Mouse (Mus musculus) layer of hippocampus, adult 18-20 months (tissue): ENCODE results near the gene Antxrl. TPM values are rescaled to one million over a fixed set of nuclear protein-coding genes. Genes with fewer than 3 reads are reported as not detected.
A peak's percentile ranks its signal among the peaks of the same experiment; 100 is the strongest.

Experiments
- DNase-seq, 2 experiments: peaks; one replicate each; pipeline ENCODE4 v3.0.0; 2022; ENCODE audit warnings: low spot score in 2 of 2
- total RNA-seq, 2 experiments: library from RNA; stranded (reverse); gene quantifications; 2 replicates each; pipeline ENCODE4 v1.2.3; 2021

Antxrl gene
- total RNA-seq, 2 experiments from 2014 or later = not detected

DNA sequence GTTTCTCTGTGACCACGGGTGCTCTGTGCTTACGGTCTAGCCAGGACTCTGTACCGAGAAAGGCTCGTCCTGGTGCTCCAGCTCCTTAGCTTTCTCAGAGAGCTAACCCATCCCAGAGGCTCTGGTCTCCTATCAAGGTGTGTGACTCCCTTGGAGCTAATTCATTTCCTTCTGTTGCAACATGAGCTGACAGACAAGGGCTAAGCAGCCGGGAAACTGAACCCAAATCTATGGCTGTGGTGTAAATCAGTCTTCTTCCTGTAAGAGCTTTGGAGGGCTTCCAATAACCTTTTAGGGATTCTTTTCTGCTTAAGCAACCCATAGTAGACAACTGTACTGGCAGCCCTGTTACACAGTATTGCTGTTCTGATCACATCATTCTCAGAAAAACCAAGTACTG lies 50.1 kb downstream of the Antxrl start, which contains the start of gene A630023A22Rik:
A630023A22Rik (minus strand) TSS at position 154 of the 400 bp plus-strand sequence.
- DNase-seq = no peak

DNA sequence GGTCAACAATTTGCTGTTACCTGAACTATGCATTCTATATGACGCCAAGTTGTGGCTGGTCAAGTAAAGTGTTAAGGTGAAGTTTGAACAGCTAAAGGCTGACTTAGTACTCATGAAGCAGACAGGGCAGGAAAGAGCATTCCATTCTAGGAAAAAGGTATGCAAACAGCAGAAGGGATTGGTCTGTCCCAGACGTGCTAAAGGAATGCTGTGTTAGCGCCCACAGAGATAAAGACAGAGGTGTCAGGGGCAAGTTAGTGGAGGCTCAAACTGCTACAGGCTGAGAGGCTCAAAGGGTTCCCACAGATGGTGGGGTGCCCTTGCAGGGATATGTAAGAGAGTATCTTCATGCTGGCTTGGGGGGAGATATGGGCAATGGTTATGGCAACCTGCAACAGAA lies 51.3 kb downstream of the Antxrl start:
- DNase-seq = no peak

DNA sequence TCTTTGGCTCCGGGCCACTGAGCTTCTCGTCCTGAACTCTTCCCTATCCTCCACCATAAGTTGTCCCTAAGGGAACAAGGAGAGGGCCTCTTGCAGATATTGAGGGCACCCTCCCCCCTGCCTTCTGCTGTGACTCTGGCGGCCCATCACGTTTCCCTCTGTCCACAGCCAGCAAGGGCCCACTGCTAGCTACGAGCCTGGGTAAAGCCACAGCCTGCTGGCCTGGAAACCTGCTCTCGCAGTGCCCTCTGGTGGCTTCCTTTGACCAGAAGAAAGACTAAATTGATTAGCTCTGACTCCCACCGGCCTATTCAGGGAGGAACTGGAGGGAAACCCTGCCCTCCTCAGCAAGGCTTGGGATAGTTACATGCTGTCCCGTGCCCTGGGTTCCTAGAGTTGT lies 52.4 kb downstream of the Antxrl start:
- peak; percentile 4 to 62 for DNase-seq

DNA sequence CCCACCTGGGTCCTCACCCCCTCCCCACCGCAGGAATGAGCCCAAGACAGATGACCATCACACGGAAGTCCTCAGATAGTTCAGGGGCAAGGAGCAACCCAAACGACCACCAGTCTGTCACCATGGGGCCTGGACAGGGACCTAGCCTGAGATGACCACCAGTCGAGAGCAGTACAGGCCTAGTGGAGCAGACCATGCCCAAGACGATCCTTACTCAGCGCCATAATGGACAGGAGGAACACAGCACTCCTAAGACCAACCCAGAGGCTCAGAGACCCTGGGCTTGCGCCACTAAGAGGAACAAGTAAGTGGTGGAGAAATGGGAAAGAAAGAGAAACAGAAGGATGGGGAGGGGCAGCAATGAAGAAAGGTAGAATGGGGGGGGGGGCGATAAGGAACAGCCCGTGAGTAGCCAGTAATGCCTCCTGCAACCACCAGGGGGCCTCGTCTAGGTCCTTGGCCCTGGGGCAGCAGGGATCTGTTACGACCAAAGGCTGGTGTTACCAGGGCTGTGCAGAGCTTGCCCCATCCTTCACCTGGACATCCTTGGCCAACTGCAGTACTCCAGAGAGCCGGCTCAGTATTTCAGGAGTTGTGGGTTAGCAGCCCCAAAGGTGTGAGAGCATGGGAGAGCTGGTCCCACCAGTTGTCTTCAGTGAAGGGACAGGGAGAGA lies 54.0 kb downstream of the Antxrl start:
- DNase-seq = no peak

DNA sequence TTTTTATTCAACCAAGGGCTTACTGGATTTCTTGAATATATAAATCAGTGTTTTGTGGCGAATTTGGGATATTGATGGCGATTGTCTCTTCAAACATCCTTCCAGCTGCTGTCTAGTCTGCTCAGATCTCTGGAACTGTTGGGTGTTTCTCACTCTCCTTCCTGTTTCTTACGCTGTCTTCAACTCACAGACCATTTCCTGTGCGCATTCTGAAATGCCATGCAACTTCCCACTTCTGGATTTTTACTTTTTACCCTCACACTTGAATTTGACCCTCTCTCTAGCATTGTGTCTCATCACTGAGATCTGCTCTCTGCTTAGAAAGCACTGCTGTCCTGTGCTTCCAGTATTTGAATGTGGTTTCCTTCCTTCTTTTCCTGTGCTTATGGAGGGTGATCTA lies 55.1 kb downstream of the Antxrl start:
- no peak for DNase-seq

DNA sequence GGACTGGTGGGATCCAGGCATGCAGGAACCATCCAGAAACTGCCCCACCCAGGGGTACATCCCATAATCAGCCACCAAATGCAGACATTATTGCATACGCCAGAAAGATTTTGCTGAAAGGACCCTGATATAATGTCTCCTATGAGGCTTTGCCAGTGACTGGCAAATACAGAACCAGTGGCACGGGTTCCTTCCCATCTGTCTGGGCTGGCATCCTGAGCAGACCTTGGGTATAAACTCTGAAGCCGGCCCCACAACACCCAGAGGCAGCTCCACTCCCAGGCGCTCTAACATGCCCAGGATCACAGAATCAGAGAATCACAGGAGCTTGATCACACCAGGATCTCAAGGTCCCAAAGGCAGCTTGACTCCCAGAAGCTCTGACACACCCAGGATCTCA lies 61.8 kb downstream of the Antxrl start:
- DNase-seq = no peak

DNA sequence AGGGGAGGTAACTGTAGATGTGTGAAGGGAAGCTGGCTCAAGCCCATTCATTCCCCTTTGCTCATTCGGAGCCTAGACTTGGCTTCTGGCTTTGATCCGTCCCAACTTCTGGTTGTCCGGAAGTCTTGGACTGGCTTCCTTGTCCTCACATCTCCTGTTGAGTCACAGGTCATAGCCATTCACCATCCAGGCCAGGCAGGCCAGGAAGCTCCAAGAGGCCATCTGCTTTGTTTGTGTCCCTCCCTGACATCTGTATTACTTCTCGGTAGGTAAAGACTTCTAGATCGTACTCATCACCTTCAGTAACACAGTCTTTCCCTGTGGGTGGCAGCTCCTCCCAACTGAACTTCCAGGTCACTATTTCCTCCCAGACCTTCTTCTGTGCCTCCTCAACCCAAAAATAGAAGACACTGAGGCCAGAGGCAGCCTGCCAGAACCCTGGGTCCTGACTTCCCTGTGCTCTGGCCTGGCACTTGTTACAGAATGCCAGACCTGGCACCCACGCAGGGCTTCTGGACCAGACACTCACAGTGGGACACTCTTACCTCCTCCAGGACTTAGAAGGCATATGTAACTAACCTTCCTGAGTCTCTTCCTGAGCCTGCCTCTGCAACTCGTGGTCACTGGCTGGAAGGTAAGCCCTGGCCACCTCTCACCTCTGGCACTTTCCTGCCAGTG lies 66.7 kb downstream of the Antxrl start:
- DNase-seq = no peak

DNA sequence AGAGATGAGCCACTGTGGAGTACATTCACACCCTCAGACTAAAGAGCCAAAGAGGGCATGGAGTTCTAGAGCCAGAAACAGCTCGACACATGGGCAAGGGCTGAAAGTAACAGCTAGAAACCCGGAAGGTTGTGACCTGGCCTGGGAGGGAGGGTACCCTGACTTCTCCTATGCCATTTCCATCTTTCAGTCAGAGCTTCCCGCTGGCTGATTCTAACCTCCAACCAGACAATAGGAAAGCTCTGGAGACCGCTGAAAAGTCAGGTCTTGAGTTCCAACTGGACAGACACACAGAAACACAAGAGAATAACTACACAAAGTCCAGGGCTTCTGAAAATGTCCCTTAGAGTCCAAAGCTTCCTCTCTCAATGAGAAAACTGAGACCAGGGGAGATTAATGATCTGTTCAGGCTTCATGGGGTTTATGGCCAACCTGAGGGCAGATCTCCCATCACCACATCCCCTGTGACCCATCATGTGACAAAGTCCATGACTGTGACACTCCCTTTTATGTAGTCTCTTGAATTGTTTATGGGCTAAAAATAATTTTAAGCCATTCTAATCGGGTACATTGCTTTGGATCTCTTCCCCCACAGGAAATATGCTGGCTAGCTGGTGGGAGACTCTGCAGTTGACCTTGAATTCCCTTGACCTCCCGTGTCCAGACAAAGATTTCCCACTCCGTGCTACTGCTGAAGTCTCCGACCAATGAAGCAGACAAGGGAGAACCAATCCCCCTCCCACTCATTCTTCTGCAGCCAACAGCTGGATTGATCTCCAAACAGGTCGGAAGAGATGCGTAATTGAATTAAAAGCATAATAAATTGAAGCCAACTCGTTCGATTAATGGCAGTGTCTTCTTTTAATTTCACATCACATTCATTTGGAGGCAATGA lies 67.8 kb downstream of the Antxrl start:
- no peak for DNase-seq

DNA sequence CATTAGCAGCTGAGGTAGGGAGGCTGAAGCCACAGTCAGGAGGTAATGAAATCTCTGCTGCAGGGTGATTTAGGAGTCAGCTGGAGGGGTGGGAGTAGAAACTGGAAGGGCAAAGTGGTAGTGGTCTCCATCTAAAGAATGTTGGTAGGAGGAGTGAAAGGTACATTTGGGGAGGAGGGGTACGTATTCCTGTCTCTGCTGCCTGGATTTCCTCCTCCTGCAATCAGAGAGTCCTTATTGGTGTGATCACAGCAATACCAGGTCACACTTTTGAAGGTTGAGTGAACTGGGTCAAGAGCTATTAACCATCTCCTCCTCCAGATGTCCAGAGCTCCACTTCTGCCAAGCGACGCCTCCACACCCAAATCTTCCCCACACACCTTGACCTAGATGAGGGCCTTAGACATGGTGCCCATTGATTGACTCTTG lies 68.4 kb downstream of the Antxrl start:
- no peak for DNase-seq

DNA sequence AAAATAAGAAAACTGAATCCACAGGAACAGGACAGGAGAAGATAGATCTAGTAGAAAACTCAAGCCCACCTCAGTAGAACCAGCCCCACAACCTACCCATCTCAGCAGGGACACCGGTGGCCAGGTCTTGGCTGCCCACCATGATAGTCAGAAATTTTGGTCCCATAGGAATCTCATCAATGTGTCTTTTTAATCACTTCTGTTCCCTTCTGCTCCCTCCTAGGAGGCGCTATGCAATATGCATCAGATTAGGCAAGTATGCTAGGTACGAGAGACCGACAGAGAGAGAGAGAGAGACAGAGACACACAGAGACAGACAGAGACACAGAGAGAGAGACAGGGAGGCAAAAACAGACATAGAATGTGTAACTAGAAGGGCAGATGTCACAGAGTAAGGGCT lies 69.2 kb downstream of the Antxrl start:
- no peak for DNase-seq

Other genes starting within 250 kb of the Antxrl start
- gene Gdf10, start 129.1 kb upstream of the Antxrl start, total RNA-seq = 1 to 10 TPM; 5.4 to 5.7 TPM
- gene Gdf2, start 111.7 kb upstream of the Antxrl start, total RNA-seq = not detected
- gene Rbp3, start 98.7 kb upstream of the Antxrl start, total RNA-seq = under 1 TPM in 1 of 2 experiments, not detected in 1; 0.07 TPM
- gene Zfp488, start 73.9 kb upstream of the Antxrl start, total RNA-seq = 1 to 10 TPM; 4.0 to 4.1 TPM
- not detected for gene Gm30083, start 37.5 kb upstream of the Antxrl start, total RNA-seq
- gene Gm5460, start 35.9 kb upstream of the Antxrl start, total RNA-seq = not detected
- gene Anxa8, start 33.3 kb downstream of the Antxrl start, total RNA-seq = under 1 TPM; 0.45 to 0.63 TPM
- not detected for gene A630023A22Rik, start 50.0 kb downstream of the Antxrl start, total RNA-seq
- gene Npy4r, start 99.8 kb downstream of the Antxrl start, total RNA-seq = not detected
- gene Gprin2, start 148.9 kb downstream of the Antxrl start, total RNA-seq = 1 to 10 TPM; 2.9 to 3.3 TPM
- gene Syt15, start 166.9 kb downstream of the Antxrl start, total RNA-seq = under 1 TPM; 0.30 to 0.32 TPM